Mouse (Mus musculus): ENCODE data around the gene Polg.

DNA sequence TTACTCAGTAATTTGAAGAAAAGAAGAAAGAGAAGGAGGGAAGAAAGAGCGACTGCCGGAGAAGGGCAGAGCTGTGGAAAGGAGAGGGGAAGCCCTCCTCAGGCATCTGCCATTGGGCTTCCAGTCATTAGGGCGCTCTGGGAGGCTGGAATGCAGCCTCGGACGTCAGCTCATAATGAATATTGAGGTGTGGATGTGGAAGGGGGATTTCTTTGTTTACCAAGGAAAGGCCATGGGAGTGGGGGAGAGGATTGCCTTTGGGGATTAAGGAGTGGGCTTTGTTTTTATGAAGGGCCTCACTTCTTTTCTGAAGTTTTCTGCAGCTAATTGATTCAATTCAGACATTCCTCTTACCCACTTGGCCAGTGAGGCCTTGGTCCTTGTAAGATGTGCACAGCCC, 45.5 kb upstream of the Polg start:
- TF ChIP-seq EP300 (IDR thresholded peaks at IDR 0.05; ENCODE audit: low read depth) (no peak), CTCF (IDR thresholded peaks at IDR 0.05; ENCODE audit: low read depth) (no peak)

All from liver, postnatal 0 days (tissue).